Mouse (Mus musculus) heart, postnatal 10 days (tissue): Measurements from ENCODE around the gene Rsl24d1. TPM values are rescaled to one million over a fixed set of nuclear protein-coding genes. Genes with fewer than 3 reads are reported as not detected.
"Not testable (repeated sequence)": the region's sequence is repeated elsewhere in the genome, so short reads cannot be mapped to it uniquely, and the experiment has no call there.

Experiments used
- DNase-seq, 2 experiments: peaks; one replicate each; pipeline ENCODE4 v3.0.0; 2021
- intact Hi-C: fragments of 180-260 bp; cut with DNase I; formaldehyde crosslinking; loops from one replicate; pipeline ENCODE4 v1.15.1; 2025
- total RNA-seq, 2 experiments: library from RNA; stranded (reverse); gene quantifications; 2 replicates each; pipeline ENCODE4 v1.2.3; 2021

Gene Rsl24d1
- total RNA-seq, 2 experiments from 2014 or later, result 54.9 to 60.4 TPM

DNA sequence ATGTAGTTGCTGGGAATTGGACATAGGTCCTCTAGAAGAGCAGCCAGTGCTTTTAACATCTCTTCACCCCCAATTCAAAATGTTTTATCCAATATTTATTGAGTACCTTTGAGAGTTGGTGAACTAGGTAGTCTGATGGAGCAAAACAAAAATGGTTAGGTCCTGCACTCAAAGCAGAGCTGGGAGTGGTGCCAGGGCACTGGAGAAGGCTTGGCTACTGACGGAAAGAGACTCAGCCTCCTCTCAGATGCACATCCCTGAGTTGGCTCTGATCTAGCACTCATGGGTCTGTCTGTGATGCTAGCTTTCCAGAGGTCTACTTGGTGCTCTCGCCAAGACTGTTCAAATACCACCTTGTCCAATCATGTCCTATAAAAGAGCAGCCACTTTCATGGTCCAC lies 15.3 kb upstream of the Rsl24d1 start:
- intact Hi-C loops, result no loop called here
- DNase-seq, result no peak

DNA sequence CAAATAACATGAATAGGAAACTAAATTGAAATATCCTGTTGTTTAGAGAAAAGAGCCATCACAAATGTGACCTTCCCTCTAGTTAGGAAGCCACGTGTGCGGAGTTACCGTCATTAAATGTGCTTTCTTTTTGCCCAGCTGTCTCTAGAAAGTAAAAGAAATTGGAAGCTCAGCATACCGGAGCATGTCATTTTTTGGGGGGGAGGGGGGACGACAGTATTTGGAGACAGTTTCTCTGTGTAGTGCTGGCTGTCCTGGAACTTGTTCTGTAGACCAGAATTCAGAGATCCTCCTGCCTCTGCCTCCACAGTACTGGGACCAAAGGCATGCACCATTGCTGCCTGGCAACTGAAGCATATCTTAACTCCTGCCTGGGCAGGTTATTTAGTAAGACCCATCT lies 11.7 kb upstream of the Rsl24d1 start, which contains the start of gene Khdc3:
TSS of gene Khdc3 (plus strand) at position 301 of the 400 bp plus-strand sequence.
- no peak for DNase-seq
- intact Hi-C loops, result no loop called here

DNA sequence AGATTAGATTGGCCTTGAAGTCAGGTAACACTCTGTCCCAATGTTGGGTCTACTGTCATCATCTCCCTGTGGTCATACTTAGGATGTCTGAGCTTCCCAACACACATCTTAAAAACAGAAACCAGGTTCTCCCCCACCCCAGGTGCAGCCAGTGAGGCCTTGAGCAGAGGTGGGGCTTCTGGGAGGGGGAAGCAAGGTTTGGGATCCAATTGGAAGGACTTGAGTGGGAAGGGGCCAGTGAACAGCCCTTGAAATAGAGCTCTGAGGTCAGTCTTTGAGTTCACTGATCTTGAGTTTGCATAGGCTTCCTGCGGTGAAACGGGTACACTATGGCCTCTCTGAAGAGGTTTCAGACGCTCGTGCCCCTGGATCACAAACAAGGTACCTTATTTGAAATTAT lies 11.0 kb upstream of the Rsl24d1 start, which contains the start of gene Gm20509:
TSS of gene Gm20509 (plus strand) at position 290 of the 400 bp plus-strand sequence.
- DNase-seq, result no peak
- intact Hi-C loops, result no loop called here

- intact Hi-C loops, result no loop called here
- DNase-seq, result peak; percentile 38 to 64
Observed at GRCm38 (mm10) chr9:73103159-73103879, 9.9 kb upstream of the Rsl24d1 start.

DNA sequence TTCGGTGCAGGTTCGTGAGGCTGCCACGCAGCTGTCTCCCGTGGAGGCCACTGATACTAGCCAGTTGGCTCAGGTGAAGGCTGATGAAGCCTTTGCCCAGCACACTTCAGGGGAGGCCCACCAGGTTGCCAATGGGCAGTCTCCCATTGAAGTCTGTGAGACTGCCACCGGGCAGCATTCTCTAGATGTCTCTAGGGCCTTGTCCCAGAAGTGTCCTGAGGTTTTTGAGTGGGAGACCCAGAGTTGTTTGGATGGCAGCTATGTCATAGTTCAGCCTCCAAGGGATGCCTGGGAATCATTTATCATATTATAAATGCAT lies 9.4 kb upstream of the Rsl24d1 start:
- intact Hi-C loops, result no loop called here
- no peak for DNase-seq

- intact Hi-C loops, result no loop called here
- DNase-seq, result no peak
Observed at GRCm38 (mm10) chr9:73105141-73105540, 8.1 kb upstream of the Rsl24d1 start.

- no peak for DNase-seq
- intact Hi-C loops, result no loop called here
Observed at GRCm38 (mm10) chr9:73105771-73106170, 7.5 kb upstream of the Rsl24d1 start.

DNA sequence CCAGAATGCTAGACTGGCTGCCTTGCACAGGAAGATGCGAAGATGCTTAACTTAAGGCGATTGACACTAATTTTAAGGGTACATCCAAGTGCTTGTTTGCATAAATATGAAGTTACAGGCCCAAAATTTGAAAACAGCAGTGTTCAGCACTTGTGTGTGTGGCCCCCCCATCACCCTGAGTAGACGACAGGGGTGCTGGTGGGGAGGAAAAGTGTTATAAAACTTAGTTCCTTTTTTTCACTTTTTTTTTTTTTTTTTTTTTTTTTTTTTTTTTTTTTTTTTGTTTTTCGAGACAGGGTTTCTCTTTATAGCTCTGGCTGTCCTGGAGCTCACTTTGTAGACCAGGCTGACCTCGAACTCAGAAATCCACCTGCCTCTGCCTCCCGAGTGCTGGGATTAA lies 3.5 kb downstream of the Rsl24d1 start:
- intact Hi-C loops, DNase-seq: not testable (repeated sequence)

GRCm38 (mm10) chr9:73118012-73118411 lies 4.8 kb downstream of the Rsl24d1 start:
- no peak for DNase-seq
- intact Hi-C loops, result no loop called here

GRCm38 (mm10) chr9:73121735-73122134 lies 8.5 kb downstream of the Rsl24d1 start:
- DNase-seq, result peak; percentile 10 to 28
- intact Hi-C loops, result no loop called here

DNA sequence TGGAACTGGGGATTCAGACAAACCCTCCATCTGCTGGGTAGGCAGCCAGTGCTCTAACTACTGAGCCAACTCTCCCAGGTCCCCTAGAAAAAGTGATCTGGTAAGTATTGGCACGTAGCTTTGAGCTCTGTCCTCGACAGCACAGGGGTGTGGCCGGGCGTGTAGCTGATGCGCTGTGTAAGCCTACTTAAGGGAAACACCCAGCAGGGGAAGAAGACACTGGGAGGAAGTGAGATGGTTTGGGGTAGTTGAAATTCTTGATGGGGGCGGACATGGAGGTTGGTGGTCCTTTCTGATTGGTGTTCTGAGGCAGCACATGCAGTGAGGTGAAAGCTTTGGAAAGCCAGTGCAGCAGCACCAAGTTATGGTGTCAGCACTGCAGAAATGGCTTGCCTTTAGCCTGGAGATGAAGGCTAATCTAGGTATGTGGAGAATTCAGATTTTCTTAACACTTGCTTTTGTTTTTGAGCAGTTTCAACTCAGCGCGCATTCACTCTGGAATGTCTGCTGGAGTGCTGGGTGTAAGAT lies 11.9 kb downstream of the Rsl24d1 start:
- DNase-seq, result no peak
- intact Hi-C loops, result no loop called here

DNA sequence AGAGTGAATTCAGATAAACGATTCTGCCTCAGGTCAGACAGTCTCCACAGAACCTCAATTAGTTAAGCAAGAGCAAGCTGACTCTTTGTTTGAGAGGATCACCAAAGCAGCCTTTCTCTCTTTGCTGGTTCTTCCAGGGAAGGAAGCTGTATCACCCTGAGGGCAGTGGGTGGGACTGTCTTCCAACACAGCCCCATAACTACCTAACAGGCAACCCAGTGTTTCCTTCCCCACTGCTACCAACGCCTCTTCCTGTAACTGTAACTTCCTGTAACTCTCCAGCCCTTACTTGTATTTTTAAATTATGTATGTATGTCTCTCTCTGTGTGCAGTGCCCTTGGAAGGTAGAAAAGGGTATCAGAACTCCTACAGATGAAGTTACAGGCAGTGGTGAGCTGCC lies 14.2 kb downstream of the Rsl24d1 start:
- intact Hi-C loops, result no loop called here
- DNase-seq, result no peak

GRCm38 (mm10) chr9:73129875-73130274 lies 16.6 kb downstream of the Rsl24d1 start:
- no peak for DNase-seq
- intact Hi-C loops, result no loop called here

DNA sequence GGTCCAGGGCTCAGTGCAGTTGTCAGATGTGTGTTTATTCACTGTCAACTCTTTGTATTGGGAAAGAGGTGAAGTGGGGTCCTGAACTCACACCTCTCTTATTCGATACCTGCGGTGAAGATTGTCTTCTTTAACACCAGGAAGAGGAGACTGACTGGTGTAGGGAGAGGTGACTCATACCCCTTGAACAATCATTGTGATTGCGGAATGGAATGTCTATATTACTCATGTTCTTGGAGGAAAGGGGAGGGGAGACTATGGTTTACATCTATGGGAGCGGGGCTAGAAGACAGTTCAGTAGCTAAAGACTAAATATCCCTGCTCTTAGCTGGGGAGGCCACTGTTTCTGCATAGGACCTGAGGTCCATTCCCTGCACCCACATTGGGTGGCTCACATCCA lies 17.3 kb downstream of the Rsl24d1 start:
- intact Hi-C loops, result no loop called here
- no peak for DNase-seq

DNA sequence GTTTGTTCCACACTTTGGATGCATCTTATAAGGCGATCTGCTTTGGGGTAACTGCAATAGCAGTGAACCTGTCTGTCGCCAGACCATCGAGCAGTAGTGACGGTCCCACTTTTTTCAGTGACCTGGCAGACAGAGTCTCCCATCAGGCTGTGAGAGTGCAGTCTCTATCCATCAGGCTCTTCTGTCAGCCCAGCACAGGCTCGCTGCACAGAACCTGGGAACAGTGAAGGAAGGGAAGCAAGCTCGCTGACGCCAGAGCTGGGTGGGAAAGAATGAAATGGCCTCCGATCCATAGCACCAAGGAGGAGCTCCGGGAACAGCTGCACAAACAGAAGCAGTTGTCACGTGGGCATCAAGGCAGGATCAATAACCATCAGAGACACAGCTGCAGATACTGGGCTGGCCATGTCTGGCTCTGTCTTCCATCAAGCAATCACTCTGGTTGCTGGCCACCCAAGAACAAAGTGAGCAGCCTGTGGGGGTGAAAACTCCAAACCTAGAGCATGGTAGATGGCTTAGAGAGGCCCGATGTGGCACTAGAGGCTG lies 24.2 kb downstream of the Rsl24d1 start:
- intact Hi-C loops, result no loop called here
- DNase-seq, result no peak

DNA sequence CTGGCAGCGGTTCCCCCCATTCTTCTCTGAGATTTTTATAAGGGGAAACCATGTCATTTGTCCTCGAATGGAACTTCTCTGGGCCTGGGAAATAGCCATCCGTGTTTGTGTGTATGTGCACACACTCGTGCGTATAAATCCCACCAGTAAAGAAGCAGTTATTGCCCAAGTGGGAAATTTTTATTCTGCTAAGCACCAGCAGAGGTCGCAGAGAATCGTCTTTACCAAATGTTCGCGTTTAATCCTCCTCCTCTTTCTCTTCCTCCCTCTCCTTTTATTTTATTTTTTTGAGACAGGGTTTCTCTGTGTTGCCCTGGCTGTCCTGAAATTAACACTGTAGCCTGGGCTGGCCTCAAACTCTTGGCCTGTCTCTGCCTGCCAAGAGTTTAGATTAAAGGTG lies 41.1 kb downstream of the Rsl24d1 start:
- DNase-seq, result no peak
- intact Hi-C loops, result no loop called here

- no peak for DNase-seq
- intact Hi-C loops, result no loop called here
Observed at GRCm38 (mm10) chr9:73157968-73158367, 44.7 kb downstream of the Rsl24d1 start.

DNA sequence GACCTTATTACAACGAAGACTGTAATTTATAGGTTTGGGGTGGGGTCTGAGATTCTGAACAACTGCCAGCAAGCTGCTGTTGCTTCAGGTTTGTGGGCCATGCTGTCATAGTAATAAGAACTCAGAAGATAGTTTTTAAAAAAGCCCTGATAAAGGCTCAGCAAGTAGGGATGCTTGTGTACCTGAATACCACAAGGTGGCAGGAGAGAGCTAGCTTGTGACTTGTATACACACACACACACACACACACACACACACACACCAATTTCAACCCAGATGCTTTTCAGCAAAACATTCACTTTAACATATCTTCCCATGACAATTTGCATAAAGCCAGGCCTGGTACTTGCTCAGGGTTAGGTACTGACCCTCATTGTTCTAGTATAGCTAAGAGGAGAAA lies 46.0 kb downstream of the Rsl24d1 start:
- intact Hi-C loops, result no loop called here
- peak in 1 of 2 experiments; percentile 36 for DNase-seq

GRCm38 (mm10) chr9:73162571-73163333 lies 49.5 kb downstream of the Rsl24d1 start:
- intact Hi-C loops, result loop anchor here (1.0 to 5.0 kb wide), 3 partner anchors 821 to 920 kb away; no protein-coding TSS in a partner anchor
- DNase-seq, result peak; percentile 82 to 89

DNA sequence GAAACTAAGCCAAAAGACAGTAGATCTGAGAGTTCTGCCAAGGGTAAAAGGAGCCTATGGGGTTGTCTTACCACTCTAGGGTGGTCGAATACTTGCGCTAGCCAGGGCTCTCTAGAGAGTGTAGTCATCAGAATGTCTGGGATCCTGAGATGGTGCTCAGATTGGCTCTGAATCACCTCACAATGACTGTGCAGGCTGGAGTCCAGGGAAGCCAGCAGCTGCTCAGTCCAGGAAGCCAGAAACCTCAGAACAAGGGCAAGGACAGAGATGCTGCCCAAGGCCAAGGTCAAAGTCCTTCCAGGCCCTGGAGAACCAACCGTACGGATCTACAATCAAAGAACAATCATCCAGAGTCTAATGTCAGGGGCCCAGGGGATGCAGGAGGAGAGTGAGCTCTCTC lies 52.4 kb downstream of the Rsl24d1 start:
- DNase-seq, result peak in 1 of 2 experiments; percentile 9
- intact Hi-C loops, result no loop called here
